Mouse (Mus musculus) thymus, adult 2 months (tissue): ENCODE measurements around the gene Stk40. TPM values are rescaled to one million over a fixed set of nuclear protein-coding genes. Genes with fewer than 3 reads are reported as not detected.

Source experiments
- DNase-seq: peaks from one replicate; pipeline ENCODE4 v3.0.0; 2021
- H3K27ac ChIP-seq: fragments of 200-500 bp; 2 replicates; pipeline ENCODE4 v1.5.1; 2012; ENCODE audit warnings: low read length, control low read depth; ENCODE audit not compliant: control insufficient read depth, insufficient read depth
- H3K27me3 ChIP-seq: fragments of 200-500 bp; 2 replicates; pipeline ENCODE4 v1.6.1; 2012; ENCODE audit warnings: mild to moderate bottlenecking, low read length, moderate library complexity, mixed read lengths; ENCODE audit not compliant: control insufficient read depth, insufficient read depth
- H3K36me3 ChIP-seq: fragments of 200-500 bp; 2 replicates; pipeline ENCODE4 v1.6.1; 2012; ENCODE audit warnings: mild to moderate bottlenecking, low read length, moderate library complexity; ENCODE audit not compliant: control insufficient read depth, insufficient read depth
- H3K4me1 ChIP-seq: fragments of 200-500 bp; replicated peaks from 2 replicates; pipeline ENCODE4 v1.6.1; 2012; ENCODE audit warnings: low read length; ENCODE audit not compliant: control insufficient read depth, insufficient read depth
- H3K4me3 ChIP-seq: fragments of 200-500 bp; 2 replicates; pipeline ENCODE4 v1.5.1; 2012; ENCODE audit warnings: mild to moderate bottlenecking, low read length, control low read depth, moderate library complexity; ENCODE audit not compliant: control insufficient read depth, insufficient read depth
- CTCF ChIP-seq: fragments of 200-500 bp; IDR thresholded peaks from 2 replicates; pipeline ENCODE4 v1.5.1; 2012; ENCODE audit warnings: mild to moderate bottlenecking, control low read depth, low read length, moderate library complexity, borderline replicate concordance; ENCODE audit not compliant: control insufficient read depth, poor library complexity, insufficient read depth; ENCODE audit errors: extremely low read depth
- POLR2A ChIP-seq: fragments of 200-500 bp; IDR thresholded peaks from 2 replicates; pipeline ENCODE4 v1.6.1; 2012; ENCODE audit warnings: mild to moderate bottlenecking, low read length, control low read depth, moderate library complexity; ENCODE audit not compliant: control insufficient read depth, poor library complexity, insufficient read depth; ENCODE audit errors: extremely low read depth
- WGBS: fragments of 180-500 bp; shearing (Covaris S2); methylation state at CpG from one replicate; pipeline ENCODE4 v1.1.7; 2018; 5-methylcytosine and 5-hydroxymethylcytosine counted together
- polyA plus RNA-seq: library from polyadenylated mRNA; depleted of rRNA; stranded (reverse); fragments of >200 nt; gene quantifications from 2 replicates; pipeline ENCODE4 v1.2.3, GENCODE M21; 2012

Stk40 gene
- polyA plus RNA-seq, 1 experiment = 36.5 TPM

GRCm38 (mm10) chr4:126132636-126133264 is 29.0 kb downstream of the Stk40 start:
- DNase-seq = no peak
- TF ChIP-seq CTCF (no peak), POLR2A (no peak)
- H3K36me3 ChIP-seq = peaks cover 14% of the 10 kb centered on the region
- WGBS = 97% methylated on average over 6 of the region's 6 CpGs
- no peak overlapping the region for H3K27ac ChIP-seq
- H3K4me1 ChIP-seq = no peaks in the 10 kb centered on the region
- no peak overlapping the region for H3K4me3 ChIP-seq
- no peaks in the 10 kb centered on the region for H3K27me3 ChIP-seq

GRCm38 (mm10) chr4:126134236-126134635 is 30.5 kb downstream of the Stk40 start:
- H3K36me3 ChIP-seq = peaks cover 26% of the 10 kb centered on the region
- no peak overlapping the region for H3K27ac ChIP-seq
- H3K4me3 ChIP-seq = no peak overlapping the region
- 96% methylated on average over 4 of the region's 4 CpGs for WGBS
- TF ChIP-seq POLR2A (no peak), CTCF (no peak)
- no peaks in the 10 kb centered on the region for H3K4me1 ChIP-seq
- H3K27me3 ChIP-seq = no peaks in the 10 kb centered on the region
- DNase-seq = no peak

- H3K27ac ChIP-seq = no peak overlapping the region
- H3K4me1 ChIP-seq = no peaks in the 10 kb centered on the region
- peaks cover 27% of the 10 kb centered on the region for H3K36me3 ChIP-seq
- no peak overlapping the region for H3K4me3 ChIP-seq
- 96% methylated on average over 4 of the region's 4 CpGs for WGBS
- no peak for TF ChIP-seq POLR2A
- DNase-seq = no peak
- H3K27me3 ChIP-seq = no peaks in the 10 kb centered on the region
Observed at GRCm38 (mm10) chr4:126134639-126135038, 30.9 kb downstream of the Stk40 start.

GRCm38 (mm10) chr4:126137773-126138172 is 34.0 kb downstream of the Stk40 start:
- Histone ChIP-seq H3K27ac (no peak overlapping the region), H3K4me1 (no peaks in the 10 kb centered on the region), H3K27me3 (no peaks in the 10 kb centered on the region), H3K4me3 (no peak overlapping the region), H3K36me3 (peaks cover 25% of the 10 kb centered on the region)
- no peak for DNase-seq
- no peak for TF ChIP-seq CTCF
- TF ChIP-seq POLR2A = no peak
- 82% methylated on average over 4 of the region's 4 CpGs for WGBS

- WGBS = 96% methylated on average over 5 of the region's 5 CpGs
- H3K27me3 ChIP-seq = no peaks in the 10 kb centered on the region
- DNase-seq = no peak
- no peak overlapping the region for H3K4me3 ChIP-seq
- TF ChIP-seq CTCF (no peak), POLR2A (no peak)
- no peaks in the 10 kb centered on the region for H3K4me1 ChIP-seq
- no peak overlapping the region for H3K27ac ChIP-seq
- H3K36me3 ChIP-seq = peaks cover 25% of the 10 kb centered on the region
Observed at GRCm38 (mm10) chr4:126141021-126141420, 37.3 kb downstream of the Stk40 start.

- Histone ChIP-seq H3K4me1 (peaks cover 23% of the 10 kb centered on the region), H3K36me3 (no peaks in the 10 kb centered on the region), H3K27ac (no peak overlapping the region), H3K4me3 (no peak overlapping the region), H3K27me3 (no peaks in the 10 kb centered on the region)
- TF ChIP-seq POLR2A = no peak
- TF ChIP-seq CTCF = no peak
- WGBS = 90% methylated on average over 4 of the region's 4 CpGs
- no peak for DNase-seq
Observed at GRCm38 (mm10) chr4:126145396-126145795, 41.6 kb downstream of the Stk40 start.
